Mouse (Mus musculus): ENCODE results near the gene Timm17a. TPM values are rescaled to one million over a fixed set of nuclear protein-coding genes. Genes with fewer than 3 reads are reported as not detected.

The Timm17a gene
- polyA plus RNA-seq, 1 experiment from 2014 or later, result 176 TPM

GRCm38 (mm10) chr1:135260931-135261330 lies 52.6 kb downstream of the Timm17a start:
- H3K9ac ChIP-seq, result no peak overlapping the region
- 74% methylated on average over 6 of the region's 6 CpGs for WGBS
- DNase-seq (ENCODE audit: low spot score), result no peak

GRCm38 (mm10) chr1:135259128-135259436 lies 54.5 kb downstream of the Timm17a start:
- Histone ChIP-seq H3K27me3 (ENCODE audit: control insufficient read depth, insufficient read depth, low read length) (no peaks in the 10 kb centered on the region), H3K4me2 (replicated peaks) (peak overlapping the region; percentile 48), H3K36me3 (replicated peaks; ENCODE audit: control insufficient read depth, insufficient read depth) (peaks cover 27% of the 10 kb centered on the region), H3K4me1 (replicated peaks; ENCODE audit: control insufficient read depth, insufficient read depth, low read length) (peaks cover 10% of the 10 kb centered on the region; the same call in 1 of the 2 replicates), H3K9ac (no peak overlapping the region), H3K27ac (0 out of 2 replicates have a peak overlapping the region, but pooled peaks have one; percentile 38), H3K4me3 (replicated peaks; ENCODE audit: low read length) (peak overlapping the region; percentile 13; the same call in 1 of the 2 replicates), H3K9me3 (ENCODE audit: control insufficient read depth, low read length) (no peaks in the 10 kb centered on the region)
- peak; percentile 80 for ATAC-seq (ENCODE audit: low FRiP score)
- peak; percentile 91 for DNase-seq (ENCODE audit: low spot score)
- WGBS, result 2% methylated on average over 10 of the region's 10 CpGs

More at GRCm38 (mm10) chr1:135260931-135261330, 52.6 kb downstream of the Timm17a start:
- Histone ChIP-seq H3K4me3 (replicated peaks; ENCODE audit: low read length) (no peak overlapping the region), H3K27me3 (ENCODE audit: control insufficient read depth, insufficient read depth, low read length) (no peaks in the 10 kb centered on the region), H3K4me1 (replicated peaks; ENCODE audit: control insufficient read depth, insufficient read depth, low read length) (peaks cover 10% of the 10 kb centered on the region; the same call in 1 of the 2 replicates), H3K9me3 (ENCODE audit: control insufficient read depth, low read length) (no peaks in the 10 kb centered on the region), H3K36me3 (replicated peaks; ENCODE audit: control insufficient read depth, insufficient read depth) (peaks cover 44% of the 10 kb centered on the region), H3K4me2 (replicated peaks) (no peak overlapping the region), H3K27ac (no peak overlapping the region)
- ATAC-seq (ENCODE audit: low FRiP score), result no peak

DNA sequence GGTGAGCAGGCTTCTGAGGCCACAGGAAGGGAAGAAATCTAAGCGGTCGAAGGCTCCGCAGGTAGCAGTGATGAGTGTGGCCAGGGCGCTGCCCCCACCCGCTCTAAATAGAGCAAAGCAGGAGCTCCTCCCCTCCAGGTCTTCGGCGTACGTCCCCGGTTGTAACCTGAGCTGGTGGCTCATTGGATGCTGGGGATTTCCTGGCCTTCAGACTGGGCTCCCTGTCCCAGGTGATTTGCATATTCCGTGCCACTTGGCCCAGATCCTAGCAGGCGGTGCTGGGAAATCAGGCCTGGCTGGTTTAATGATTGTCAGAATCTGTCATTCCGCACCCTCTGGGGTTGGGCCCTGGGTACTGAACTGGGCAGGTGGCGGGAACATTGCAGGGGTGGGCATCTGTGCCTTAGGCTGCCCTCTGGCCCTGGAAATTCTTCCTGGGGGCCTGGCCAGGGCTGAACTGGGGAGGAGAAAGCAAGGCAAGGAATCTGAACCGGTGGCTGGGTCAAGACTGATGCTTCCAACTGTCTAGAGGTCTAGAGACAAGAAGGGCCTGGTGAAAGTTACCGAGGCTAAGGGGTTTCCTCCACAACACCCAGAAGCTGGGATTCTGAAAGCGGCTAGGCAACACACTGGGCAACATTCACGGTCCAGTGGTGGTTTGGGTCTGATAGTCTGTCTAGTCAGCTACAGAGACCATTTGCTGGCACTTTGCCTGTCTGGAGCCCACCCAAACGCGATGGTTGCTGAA lies 55.0 kb downstream of the Timm17a start, which contains the start of gene Elf3:
TSS of gene Elf3 (minus strand) at position 189 of the 748 bp plus-strand sequence.
- no peak within 1 kb of the TSS for H3K9ac ChIP-seq
- peak within 1 kb of the TSS; percentile 48 for H3K4me2 ChIP-seq (replicated peaks)
- WGBS, result 5% methylated on average over 19 of the region's 19 CpGs
- peaks cover 21% of the 10 kb centered on the region for H3K36me3 ChIP-seq (replicated peaks; ENCODE audit: control insufficient read depth, insufficient read depth)
- H3K4me3 ChIP-seq (replicated peaks; ENCODE audit: low read length), result peak within 1 kb of the TSS; percentile 13; the same call in 1 of the 2 replicates
- ATAC-seq (ENCODE audit: low FRiP score) (peak; percentile 46), DNase-seq (ENCODE audit: low spot score) (peak; percentile 49)
- H3K27me3 ChIP-seq (ENCODE audit: control insufficient read depth, insufficient read depth, low read length), result no peaks in the 10 kb centered on the region
- H3K9me3 ChIP-seq (ENCODE audit: control insufficient read depth, low read length), result no peaks in the 10 kb centered on the region
- H3K4me1 ChIP-seq (replicated peaks; ENCODE audit: control insufficient read depth, insufficient read depth, low read length), result peaks cover 10% of the 10 kb centered on the region; the same call in 1 of the 2 replicates
- 0 out of 2 replicates have a peak within 1 kb of the TSS, but pooled peaks have one; percentile 38 for H3K27ac ChIP-seq

GRCm38 (mm10) chr1:135256299-135256698 lies 57.3 kb downstream of the Timm17a start:
- no peak overlapping the region for H3K4me3 ChIP-seq (replicated peaks; ENCODE audit: low read length)
- H3K27ac ChIP-seq, result no peak overlapping the region
- 82% methylated on average over 6 of the region's 6 CpGs for WGBS
- no peaks in the 10 kb centered on the region for H3K27me3 ChIP-seq (ENCODE audit: control insufficient read depth, insufficient read depth, low read length)
- no peaks in the 10 kb centered on the region for H3K36me3 ChIP-seq (replicated peaks; ENCODE audit: control insufficient read depth, insufficient read depth)
- H3K9ac ChIP-seq, result no peak overlapping the region
- H3K4me1 ChIP-seq (replicated peaks; ENCODE audit: control insufficient read depth, insufficient read depth, low read length), result peaks cover 10% of the 10 kb centered on the region; the same call in 1 of the 2 replicates
- DNase-seq (ENCODE audit: low spot score) (no peak), ATAC-seq (ENCODE audit: low FRiP score) (no peak)
- no peak overlapping the region for H3K4me2 ChIP-seq (replicated peaks)
- no peaks in the 10 kb centered on the region for H3K9me3 ChIP-seq (ENCODE audit: control insufficient read depth, low read length)

DNA sequence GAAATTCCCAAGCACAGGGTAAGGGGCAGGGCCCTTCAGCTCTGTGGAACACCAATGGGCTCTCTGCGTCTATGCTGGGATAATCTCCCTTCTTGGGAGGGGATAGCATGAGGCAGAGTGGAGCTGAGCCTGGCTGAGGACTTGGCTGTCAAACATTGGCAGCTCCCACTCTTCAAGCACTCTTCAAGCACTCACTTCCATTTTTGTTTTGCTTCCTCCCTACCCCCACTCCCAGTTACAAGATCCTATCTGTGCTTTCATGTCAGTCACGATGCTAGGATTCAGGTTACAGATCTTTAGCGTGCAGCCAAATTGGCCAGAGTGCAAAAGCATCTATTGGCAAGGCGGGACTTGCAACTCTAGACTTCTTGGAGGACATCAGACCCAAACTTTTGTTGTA lies 60.7 kb downstream of the Timm17a start:
- 74% methylated on average over 4 of the region's 4 CpGs for WGBS
- no peaks in the 10 kb centered on the region for H3K36me3 ChIP-seq (replicated peaks; ENCODE audit: control insufficient read depth, insufficient read depth)
- DNase-seq (ENCODE audit: low spot score), result no peak
- H3K9me3 ChIP-seq (ENCODE audit: control insufficient read depth, low read length), result no peaks in the 10 kb centered on the region
- no peak overlapping the region for H3K9ac ChIP-seq
- no peak overlapping the region for H3K4me3 ChIP-seq (replicated peaks; ENCODE audit: low read length)
- H3K27ac ChIP-seq, result no peak overlapping the region
- H3K4me1 ChIP-seq (replicated peaks; ENCODE audit: control insufficient read depth, insufficient read depth, low read length), result no peaks in the 10 kb centered on the region
- no peak for ATAC-seq (ENCODE audit: low FRiP score)
- H3K27me3 ChIP-seq (ENCODE audit: control insufficient read depth, insufficient read depth, low read length), result no peaks in the 10 kb centered on the region
- H3K4me2 ChIP-seq (replicated peaks), result no peak overlapping the region

GRCm38 (mm10) chr1:135251405-135251804 lies 62.2 kb downstream of the Timm17a start:
- WGBS, result 93% methylated on average over 8 of the region's 8 CpGs
- DNase-seq (ENCODE audit: low spot score) (no peak), ATAC-seq (ENCODE audit: low FRiP score) (no peak)
- Histone ChIP-seq H3K4me3 (replicated peaks; ENCODE audit: low read length) (no peak overlapping the region), H3K27ac (no peak overlapping the region), H3K27me3 (ENCODE audit: control insufficient read depth, insufficient read depth, low read length) (no peaks in the 10 kb centered on the region), H3K4me2 (replicated peaks) (no peak overlapping the region), H3K9ac (no peak overlapping the region), H3K36me3 (replicated peaks; ENCODE audit: control insufficient read depth, insufficient read depth) (no peaks in the 10 kb centered on the region), H3K4me1 (replicated peaks; ENCODE audit: control insufficient read depth, insufficient read depth, low read length) (no peaks in the 10 kb centered on the region), H3K9me3 (ENCODE audit: control insufficient read depth, low read length) (no peaks in the 10 kb centered on the region)

DNA sequence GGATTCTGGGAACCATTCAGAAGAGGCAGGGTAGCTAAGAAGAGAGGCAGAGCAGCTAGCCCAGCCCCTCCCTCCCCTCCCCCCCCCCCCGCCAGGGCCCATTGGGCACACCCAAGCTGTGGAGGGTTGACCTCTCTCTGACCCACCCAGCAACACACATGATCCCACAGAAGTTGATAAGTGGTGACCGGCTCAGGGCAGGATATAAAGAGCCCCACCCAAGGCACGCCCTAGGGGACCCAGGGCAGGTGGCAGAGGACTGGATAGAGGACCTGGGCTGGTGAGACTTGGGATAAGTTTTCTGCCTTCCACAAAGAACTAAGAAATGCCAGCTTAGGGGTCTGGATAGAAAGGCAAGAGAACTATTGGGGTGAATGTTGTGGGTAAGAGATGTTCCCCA lies 62.9 kb downstream of the Timm17a start:
- Histone ChIP-seq H3K4me1 (replicated peaks; ENCODE audit: control insufficient read depth, insufficient read depth, low read length) (no peaks in the 10 kb centered on the region), H3K27me3 (ENCODE audit: control insufficient read depth, insufficient read depth, low read length) (no peaks in the 10 kb centered on the region), H3K4me3 (replicated peaks; ENCODE audit: low read length) (no peak overlapping the region), H3K4me2 (replicated peaks) (no peak overlapping the region), H3K9ac (no peak overlapping the region), H3K9me3 (ENCODE audit: control insufficient read depth, low read length) (no peaks in the 10 kb centered on the region), H3K36me3 (replicated peaks; ENCODE audit: control insufficient read depth, insufficient read depth) (no peaks in the 10 kb centered on the region), H3K27ac (no peak overlapping the region)
- ATAC-seq (ENCODE audit: low FRiP score), result no peak
- DNase-seq (ENCODE audit: low spot score), result no peak
- WGBS, result 88% methylated on average over 2 of the region's 3 CpGs

DNA sequence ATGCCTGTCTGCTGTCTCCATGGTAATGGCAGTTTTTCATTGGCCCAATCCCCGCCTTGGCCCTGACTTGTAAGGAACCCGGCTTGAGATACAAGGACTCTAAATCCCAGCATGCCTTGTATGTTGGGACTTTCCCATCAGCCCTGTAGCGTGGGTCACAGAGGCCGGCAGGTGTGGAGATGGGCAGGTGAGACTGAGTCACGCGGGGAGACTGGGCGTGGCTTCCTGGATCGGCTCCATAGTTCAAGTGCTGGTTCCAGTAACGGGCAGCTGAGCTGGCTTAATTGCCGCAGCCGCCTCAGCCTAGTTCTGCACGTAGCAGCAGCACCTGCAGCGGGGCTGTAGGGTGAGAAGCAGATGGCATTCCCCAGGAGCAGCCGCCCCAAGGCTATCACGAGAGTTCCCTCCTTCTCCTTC lies 65.1 kb downstream of the Timm17a start:
- WGBS, result 5% methylated on average over 15 of the region's 15 CpGs
- H3K4me2 ChIP-seq (replicated peaks), result peak overlapping the region; percentile 51
- H3K4me1 ChIP-seq (replicated peaks; ENCODE audit: control insufficient read depth, insufficient read depth, low read length), result no peaks in the 10 kb centered on the region
- no peaks in the 10 kb centered on the region for H3K27me3 ChIP-seq (ENCODE audit: control insufficient read depth, insufficient read depth, low read length)
- DNase-seq (ENCODE audit: low spot score) (peak; percentile 65), ATAC-seq (ENCODE audit: low FRiP score) (peak; percentile 92)
- no peaks in the 10 kb centered on the region for H3K36me3 ChIP-seq (replicated peaks; ENCODE audit: control insufficient read depth, insufficient read depth)
- peak overlapping the region; percentile 36 for H3K4me3 ChIP-seq (replicated peaks; ENCODE audit: low read length)
- no peaks in the 10 kb centered on the region for H3K9me3 ChIP-seq (ENCODE audit: control insufficient read depth, low read length)
- H3K9ac ChIP-seq, result peak overlapping the region; percentile 49; the same call in 1 of the 2 replicates
- H3K27ac ChIP-seq, result no peak overlapping the region

Data from hindbrain, embryonic 14.5 days (tissue).